Mouse (Mus musculus) frontal cortex, postnatal 36 days (tissue): ENCODE measurements around the gene Gm4302.
A peak's percentile ranks its signal among the peaks of the same experiment; 100 is the strongest.
"Not testable (repeated sequence)": the region's sequence is repeated elsewhere in the genome, so short reads cannot be mapped to it uniquely, and the experiment has no call there.

Experiments
- DNase-seq, 2 experiments: peaks; one replicate each; pipeline ENCODE4 v3.0.0; 2022; ENCODE audit warnings: low spot score in 2 of 2

Gene Gm4302

DNA sequence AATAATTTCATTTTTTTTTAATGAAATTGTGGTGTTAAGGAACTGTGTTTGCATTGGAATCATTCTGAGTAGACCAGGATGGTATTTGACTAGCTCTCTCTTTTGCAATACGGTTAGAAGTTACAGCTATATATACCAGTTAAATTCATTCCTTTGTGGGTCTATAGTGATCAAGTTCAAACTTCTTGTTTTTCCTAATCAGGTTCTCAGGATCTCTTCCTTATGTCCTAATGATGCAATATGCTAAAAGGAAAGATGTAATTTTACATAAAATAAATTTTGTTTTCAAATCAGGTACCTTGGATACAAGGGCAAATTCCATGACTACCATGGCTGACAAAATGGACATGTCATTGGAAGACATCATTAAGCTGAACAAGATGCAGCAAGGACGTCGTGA lies at the start of gene Gm4302:
TSS of gene Gm4302 (plus strand) at position 301 of the 400 bp plus-strand sequence.
- not testable (repeated sequence) for DNase-seq

DNA sequence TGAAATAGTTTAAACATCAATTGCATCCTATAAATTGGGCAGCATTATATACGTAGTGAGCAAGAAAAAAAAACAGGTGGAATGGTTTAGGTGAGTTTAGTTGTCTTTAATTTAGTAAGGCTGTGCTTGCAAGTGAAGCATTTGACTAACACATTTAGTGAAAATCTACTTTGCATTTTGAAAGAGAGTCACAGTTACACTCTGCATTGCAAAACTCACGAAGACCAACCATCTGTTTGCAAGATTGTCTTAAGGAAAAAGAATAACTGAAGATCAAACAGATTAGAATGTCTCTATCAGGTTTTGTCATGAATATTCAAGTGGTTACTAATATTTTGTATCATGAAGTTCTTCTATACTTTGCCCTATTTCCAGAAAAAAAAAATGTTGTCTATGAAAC lies 44.5 kb upstream of the Gm4302 start:
- no peak for DNase-seq

DNA sequence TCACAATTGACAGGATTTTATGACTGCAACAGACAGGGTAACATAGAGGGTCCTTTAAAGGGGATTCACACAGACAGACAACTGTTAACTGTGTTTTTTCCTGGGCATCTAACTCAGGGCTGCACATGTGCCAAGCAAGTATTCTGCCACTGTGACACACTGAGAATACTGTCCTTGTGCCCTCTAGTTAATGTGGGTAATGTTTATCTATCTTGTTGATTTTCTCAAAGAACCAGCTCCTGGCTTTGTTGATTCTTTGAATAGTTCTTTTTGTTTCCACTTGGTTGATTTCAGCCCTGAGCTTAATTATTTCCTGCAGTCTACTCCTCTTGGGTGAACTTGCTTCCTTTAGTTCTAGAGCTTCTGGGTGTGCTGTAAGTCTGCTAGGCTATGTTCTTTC lies 40.5 kb upstream of the Gm4302 start:
- DNase-seq: not testable (repeated sequence)

DNA sequence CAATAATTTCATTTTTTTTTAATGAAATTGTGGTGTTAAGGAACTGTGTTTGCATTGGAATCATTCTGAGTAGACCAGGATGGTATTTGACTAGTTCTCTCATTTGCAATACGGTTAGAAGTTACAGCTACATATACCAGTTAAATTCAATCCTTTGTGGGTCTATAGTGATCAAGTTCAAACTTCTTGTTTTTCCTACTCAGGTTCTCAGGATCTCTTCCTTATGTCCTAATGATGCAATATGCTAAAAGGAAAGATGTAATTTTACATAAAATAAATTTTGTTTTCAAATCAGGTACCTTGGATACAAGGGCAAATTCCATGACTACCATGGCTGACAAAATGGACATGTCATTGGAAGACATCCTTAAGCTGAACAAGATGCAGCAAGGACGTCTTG lies 5.3 kb upstream of the Gm4302 start, which contains the start of gene Gm4301:
TSS of gene Gm4301 (plus strand) at position 301 of the 400 bp plus-strand sequence.
- DNase-seq: not testable (repeated sequence)

DNA sequence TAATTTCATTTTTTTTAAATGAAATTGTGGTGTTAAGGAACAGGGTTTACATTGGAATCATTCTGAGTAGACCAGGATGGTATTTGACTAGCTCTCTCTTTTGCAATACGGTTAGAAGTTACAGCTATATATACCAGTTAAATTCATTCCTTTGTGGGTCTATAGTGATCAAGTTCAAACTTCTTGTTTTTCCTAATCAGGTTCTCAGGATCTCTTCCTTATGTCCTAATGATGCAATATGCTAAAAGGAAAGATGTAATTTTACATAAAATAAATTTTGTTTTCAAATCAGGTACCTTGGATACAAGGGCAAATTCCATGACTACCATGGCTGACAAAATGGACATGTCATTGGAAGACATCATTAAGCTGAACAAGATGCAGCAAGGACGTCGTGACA lies 5.0 kb downstream of the Gm4302 start, which contains the start of gene Gm4303:
TSS of gene Gm4303 (plus strand) at position 301 of the 400 bp plus-strand sequence.
- not testable (repeated sequence) for DNase-seq

DNA sequence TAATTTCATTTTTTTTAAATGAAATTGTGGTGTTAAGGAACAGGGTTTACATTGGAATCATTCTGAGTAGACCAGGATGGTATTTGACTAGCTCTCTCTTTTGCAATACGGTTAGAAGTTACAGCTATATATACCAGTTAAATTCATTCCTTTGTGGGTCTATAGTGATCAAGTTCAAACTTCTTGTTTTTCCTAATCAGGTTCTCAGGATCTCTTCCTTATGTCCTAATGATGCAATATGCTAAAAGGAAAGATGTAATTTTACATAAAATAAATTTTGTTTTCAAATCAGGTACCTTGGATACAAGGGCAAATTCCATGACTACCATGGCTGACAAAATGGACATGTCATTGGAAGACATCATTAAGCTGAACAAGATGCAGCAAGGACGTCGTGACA lies 10.2 kb downstream of the Gm4302 start, which contains the start of gene Gm4305:
TSS of gene Gm4305 (plus strand) at position 301 of the 400 bp plus-strand sequence.
- not testable (repeated sequence) for DNase-seq

DNA sequence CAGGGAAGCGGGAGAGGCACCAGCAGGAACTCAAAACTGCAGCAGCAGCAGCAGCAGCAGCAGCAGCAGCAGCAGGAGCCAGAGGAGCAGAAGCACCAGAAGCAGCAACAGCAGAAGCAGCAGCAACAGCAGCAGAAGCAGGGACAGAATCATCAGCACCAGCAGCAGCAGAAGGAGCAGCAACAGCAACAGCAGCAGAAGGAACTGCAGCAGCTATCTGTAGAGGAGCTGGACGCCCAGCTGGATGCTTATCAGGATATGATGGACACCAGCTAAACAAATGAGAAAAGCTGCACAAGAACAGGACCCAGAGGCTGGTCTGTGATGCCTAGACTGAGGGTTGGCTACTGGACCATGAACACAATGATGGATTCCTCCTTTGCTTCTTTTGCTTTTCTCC lies 16.2 kb downstream of the Gm4302 start:
- peak; percentile 0 to 1 for DNase-seq

DNA sequence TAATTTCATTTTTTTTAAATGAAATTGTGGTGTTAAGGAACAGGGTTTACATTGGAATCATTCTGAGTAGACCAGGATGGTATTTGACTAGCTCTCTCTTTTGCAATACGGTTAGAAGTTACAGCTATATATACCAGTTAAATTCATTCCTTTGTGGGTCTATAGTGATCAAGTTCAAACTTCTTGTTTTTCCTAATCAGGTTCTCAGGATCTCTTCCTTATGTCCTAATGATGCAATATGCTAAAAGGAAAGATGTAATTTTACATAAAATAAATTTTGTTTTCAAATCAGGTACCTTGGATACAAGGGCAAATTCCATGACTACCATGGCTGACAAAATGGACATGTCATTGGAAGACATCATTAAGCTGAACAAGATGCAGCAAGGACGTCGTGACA lies 20.4 kb downstream of the Gm4302 start, which contains the start of gene Gm4307:
TSS of gene Gm4307 (plus strand) at position 301 of the 400 bp plus-strand sequence.
- not testable (repeated sequence) for DNase-seq

DNA sequence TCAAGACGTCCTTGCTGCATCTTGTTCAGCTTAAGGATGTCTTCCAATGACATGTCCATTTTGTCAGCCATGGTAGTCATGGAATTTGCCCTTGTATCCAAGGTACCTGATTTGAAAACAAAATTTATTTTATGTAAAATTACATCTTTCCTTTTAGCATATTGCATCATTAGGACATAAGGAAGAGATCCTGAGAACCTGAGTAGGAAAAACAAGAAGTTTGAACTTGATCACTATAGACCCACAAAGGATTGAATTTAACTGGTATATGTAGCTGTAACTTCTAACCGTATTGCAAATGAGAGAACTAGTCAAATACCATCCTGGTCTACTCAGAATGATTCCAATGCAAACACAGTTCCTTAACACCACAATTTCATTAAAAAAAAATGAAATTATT lies 41.8 kb downstream of the Gm4302 start, which contains the start of gene Gm4312:
TSS of gene Gm4312 (minus strand) at position 101 of the 400 bp plus-strand sequence.
- DNase-seq: not testable (repeated sequence)
